Mouse (Mus musculus) ES-E14 (cell line): ENCODE measurements at regions not wholly inside any gene's neighbourhood (a gene's known extent, or its start where the extent isn't known, plus 50 kb on each side); places are given as distances from the start of the nearest gene placed in this dataset.

Source experiments
- HCFC1 ChIP-seq: IDR thresholded peaks from 2 replicates; pipeline ENCODE4 v1.6.1; 2012; ENCODE audit warnings: low read length, inconsistent platforms, borderline replicate concordance; ENCODE audit not compliant: insufficient read depth
- MAFK ChIP-seq: IDR thresholded peaks from 2 replicates; pipeline ENCODE4 v1.6.1; 2014; ENCODE audit warnings: mild to moderate bottlenecking, low read depth, low read length, inconsistent platforms; ENCODE audit not compliant: insufficient read depth
- ZC3H11A ChIP-seq: IDR thresholded peaks from 2 replicates; pipeline ENCODE4 v1.6.1; 2012; ENCODE audit warnings: low read depth, mild to moderate bottlenecking, inconsistent platforms, low read length, borderline replicate concordance
- ZNF384 ChIP-seq: IDR thresholded peaks from 2 replicates; pipeline ENCODE4 v1.6.1; 2012; ENCODE audit warnings: low read depth, low read length, inconsistent platforms

DNA sequence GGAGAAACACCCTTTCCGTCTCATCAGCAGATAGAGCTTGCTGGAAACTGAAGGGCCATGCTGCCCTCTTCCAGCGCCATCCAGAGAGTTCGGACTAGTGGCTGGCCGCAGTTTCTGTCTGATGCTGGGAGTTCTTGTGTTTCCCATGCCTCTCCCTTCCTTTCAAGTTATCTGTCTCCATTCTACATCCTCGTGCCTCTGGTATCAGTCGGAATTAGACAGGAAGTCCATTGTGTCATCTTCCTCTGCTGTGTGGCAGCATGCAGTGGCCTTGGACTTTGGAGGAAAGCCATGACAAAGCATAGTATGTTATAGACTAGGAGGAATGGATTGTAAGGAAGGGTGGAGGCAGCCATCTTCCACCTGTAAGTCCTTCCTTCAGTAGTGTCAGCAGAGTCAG, 201.4 kb downstream of the Tex29 start:
- TF ChIP-seq ZNF384 (no peak), ZC3H11A (no peak), HCFC1 (no peak), MAFK (no peak)
